Mouse (Mus musculus): ENCODE data around the gene Rapgef1. TPM values are rescaled to one million over a fixed set of nuclear protein-coding genes. Genes with fewer than 3 reads are reported as not detected.

Gene Rapgef1
- polyA plus RNA-seq, 1 experiment from 2014 or later, result 13.8 TPM

DNA sequence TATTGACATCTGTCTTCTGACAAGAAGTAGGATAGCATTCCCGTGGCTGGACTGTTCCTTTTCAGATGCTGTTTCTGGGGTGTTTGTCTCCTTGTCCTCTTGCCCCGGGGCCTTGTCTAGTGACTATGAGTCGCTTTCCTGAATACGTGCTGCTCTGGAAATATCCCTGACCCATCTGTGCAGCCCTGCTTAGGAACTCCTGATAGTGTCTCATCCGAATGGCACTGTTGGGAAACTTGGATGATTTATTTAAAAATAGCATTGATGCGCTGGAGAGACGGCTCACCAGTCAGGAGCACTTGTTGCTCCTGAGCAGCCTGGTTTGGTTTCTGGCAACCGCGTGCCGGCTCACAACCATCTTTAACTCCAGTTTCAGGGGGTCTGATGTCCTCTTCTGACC lies 1.6 kb downstream of the Rapgef1 start:
- Histone ChIP-seq H3K27ac (ENCODE audit: low read length) (no peak overlapping the region), H3K4me2 (replicated peaks; ENCODE audit: low read depth, low read length) (peak overlapping the region; percentile 60), H3K9ac (replicated peaks; ENCODE audit: low read depth, low read length) (no peak overlapping the region), H3K4me1 (ENCODE audit: control insufficient read depth, insufficient read depth, low read length) (peaks cover 16% of the 10 kb centered on the region), H3K4me3 (ENCODE audit: low read depth, low read length) (peak overlapping the region; percentile 71), H3K9me3 (ENCODE audit: control insufficient read depth, low read depth, low read length) (no peaks in the 10 kb centered on the region), H3K36me3 (ENCODE audit: control insufficient read depth, insufficient read depth, low read length) (no peaks in the 10 kb centered on the region), H3K27me3 (ENCODE audit: control insufficient read depth, insufficient read depth, low read length) (no peaks in the 10 kb centered on the region)
- WGBS, result 65% methylated on average over 10 of the region's 10 CpGs
- ATAC-seq (ENCODE audit: insufficient number of reproducible peaks, insufficient read depth, low FRiP score, low read depth), result no peak

DNA sequence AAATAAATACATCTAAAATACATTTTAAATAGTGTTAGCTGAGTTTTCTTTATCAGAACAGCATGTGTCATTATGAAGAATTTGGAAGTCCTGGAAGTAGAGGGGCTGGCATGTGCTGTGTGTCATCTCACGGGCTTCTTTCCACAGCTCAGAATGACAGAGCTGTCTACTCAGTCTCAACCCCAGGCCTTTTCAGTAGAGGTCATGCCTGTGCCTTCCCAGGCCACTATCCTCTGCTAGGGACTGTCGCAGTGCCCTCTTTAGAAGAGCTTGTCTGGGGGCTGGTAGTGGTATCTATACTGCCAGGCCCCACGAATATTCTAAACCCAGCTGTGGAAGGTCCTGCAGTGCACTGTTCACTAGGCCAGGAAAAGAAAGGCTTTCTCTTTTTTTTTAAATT lies 2.1 kb downstream of the Rapgef1 start:
- no peak overlapping the region for H3K9ac ChIP-seq (replicated peaks; ENCODE audit: low read depth, low read length)

DNA sequence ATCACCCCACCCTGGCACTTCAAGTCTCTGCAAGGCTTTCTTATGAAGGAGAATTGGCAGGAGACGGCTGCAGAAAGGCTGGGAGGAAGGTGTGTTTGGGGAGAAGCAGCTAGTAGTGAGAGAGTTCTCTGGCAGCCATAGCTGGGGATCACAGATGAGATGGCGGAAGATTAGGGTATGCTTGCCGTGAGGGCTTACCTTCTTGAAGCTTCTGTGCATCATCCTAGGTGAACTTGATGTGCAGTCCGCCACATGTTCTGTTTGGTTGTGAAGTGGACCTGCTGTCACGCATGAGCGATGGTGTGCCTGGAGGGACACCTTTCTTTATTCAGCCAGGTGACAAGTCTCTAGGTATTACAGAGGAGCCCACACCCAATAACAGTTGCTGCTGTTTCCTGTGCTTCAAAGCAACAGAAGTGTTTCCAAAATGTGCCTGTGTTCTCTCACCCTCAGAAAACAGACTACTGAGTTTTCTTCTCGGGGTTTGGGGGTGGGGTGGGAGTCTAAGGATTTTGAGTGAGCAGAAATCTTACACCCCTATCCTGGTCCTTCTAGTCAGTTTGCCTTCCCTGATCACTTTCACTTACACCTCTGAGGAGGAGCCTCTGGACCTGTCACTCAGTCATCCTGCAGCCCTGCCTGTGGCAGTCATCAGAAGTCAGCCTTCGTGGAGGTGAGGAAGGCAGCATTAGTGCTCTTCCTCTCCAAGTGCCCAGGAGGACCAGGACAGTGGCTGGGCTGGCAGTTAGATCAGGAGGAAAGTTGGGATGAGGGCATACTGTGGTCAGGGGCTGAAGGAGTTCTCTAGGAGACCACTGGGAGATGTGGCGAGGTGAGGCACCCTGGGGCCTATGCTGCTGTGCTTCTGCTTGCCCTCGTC lies 2.8 kb downstream of the Rapgef1 start:
- ATAC-seq (ENCODE audit: insufficient number of reproducible peaks, insufficient read depth, low FRiP score, low read depth), result no peak
- Histone ChIP-seq H3K9ac (replicated peaks; ENCODE audit: low read depth, low read length) (no peak overlapping the region), H3K36me3 (ENCODE audit: control insufficient read depth, insufficient read depth, low read length) (no peaks in the 10 kb centered on the region), H3K27me3 (ENCODE audit: control insufficient read depth, insufficient read depth, low read length) (no peaks in the 10 kb centered on the region), H3K27ac (ENCODE audit: low read length) (no peak overlapping the region), H3K9me3 (ENCODE audit: control insufficient read depth, low read depth, low read length) (no peaks in the 10 kb centered on the region), H3K4me1 (ENCODE audit: control insufficient read depth, insufficient read depth, low read length) (peaks cover 16% of the 10 kb centered on the region), H3K4me2 (replicated peaks; ENCODE audit: low read depth, low read length) (no peak overlapping the region), H3K4me3 (ENCODE audit: low read depth, low read length) (no peak overlapping the region)
- 81% methylated on average over 10 of the region's 10 CpGs for WGBS

More for the DNA sequence above, 2.1 kb downstream of the Rapgef1 start:
- Histone ChIP-seq H3K4me2 (replicated peaks; ENCODE audit: low read depth, low read length) (peak overlapping the region; percentile 60; the same call in 1 of the 2 replicates), H3K4me1 (ENCODE audit: control insufficient read depth, insufficient read depth, low read length) (peaks cover 16% of the 10 kb centered on the region), H3K27me3 (ENCODE audit: control insufficient read depth, insufficient read depth, low read length) (no peaks in the 10 kb centered on the region), H3K27ac (ENCODE audit: low read length) (no peak overlapping the region), H3K9me3 (ENCODE audit: control insufficient read depth, low read depth, low read length) (no peaks in the 10 kb centered on the region), H3K4me3 (ENCODE audit: low read depth, low read length) (no peak overlapping the region), H3K36me3 (ENCODE audit: control insufficient read depth, insufficient read depth, low read length) (no peaks in the 10 kb centered on the region)
- 75% methylated on average over 3 of the region's 3 CpGs for WGBS
- ATAC-seq (ENCODE audit: insufficient number of reproducible peaks, insufficient read depth, low FRiP score, low read depth), result no peak

DNA sequence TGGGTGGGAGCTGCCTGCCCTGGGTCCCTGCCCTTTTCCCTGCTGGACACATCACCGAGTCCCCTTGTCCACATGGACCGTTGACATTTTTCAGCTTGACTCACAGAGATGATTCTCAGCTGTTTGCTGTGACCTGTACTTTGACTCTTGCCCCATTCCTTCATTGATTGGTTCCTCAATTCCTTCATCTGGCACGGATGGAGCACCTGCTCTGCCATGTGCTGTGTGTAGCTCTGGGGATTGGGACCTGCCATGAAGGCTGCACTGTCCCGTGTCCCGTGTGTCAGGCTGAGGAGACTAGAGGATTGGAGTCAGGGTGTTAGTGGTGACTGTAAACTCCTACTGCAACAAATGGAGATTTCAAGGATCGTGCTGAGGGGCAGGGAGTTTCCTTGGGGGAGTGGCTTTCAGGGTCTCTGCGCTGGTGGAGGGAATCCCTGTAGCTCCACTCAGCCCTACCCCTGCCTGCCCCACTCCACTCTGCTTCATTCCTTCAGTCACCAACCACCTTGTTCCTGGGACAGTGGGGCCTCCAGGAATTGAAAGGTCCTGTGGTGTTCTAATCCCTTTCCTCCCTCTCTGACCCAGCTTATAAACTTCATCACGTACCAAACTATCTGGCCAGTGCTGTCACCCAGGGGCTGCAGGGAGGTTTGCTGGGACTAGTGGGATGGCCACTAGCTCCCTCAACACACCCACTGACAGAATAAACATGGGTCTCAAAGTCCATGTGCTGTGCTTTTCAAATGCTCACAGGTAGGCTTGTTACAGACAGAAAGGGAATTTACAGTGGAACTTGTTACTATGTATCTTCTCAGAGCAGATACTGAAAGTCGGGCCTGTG lies 3.9 kb downstream of the Rapgef1 start:
- 51% methylated on average over 9 of the region's 9 CpGs for WGBS
- no peak; the same call in 1 of the 2 replicates for ATAC-seq (ENCODE audit: insufficient number of reproducible peaks, insufficient read depth, low FRiP score, low read depth)
- H3K27ac ChIP-seq (ENCODE audit: low read length), result no peak overlapping the region; the same call in 1 of the 2 replicates

DNA sequence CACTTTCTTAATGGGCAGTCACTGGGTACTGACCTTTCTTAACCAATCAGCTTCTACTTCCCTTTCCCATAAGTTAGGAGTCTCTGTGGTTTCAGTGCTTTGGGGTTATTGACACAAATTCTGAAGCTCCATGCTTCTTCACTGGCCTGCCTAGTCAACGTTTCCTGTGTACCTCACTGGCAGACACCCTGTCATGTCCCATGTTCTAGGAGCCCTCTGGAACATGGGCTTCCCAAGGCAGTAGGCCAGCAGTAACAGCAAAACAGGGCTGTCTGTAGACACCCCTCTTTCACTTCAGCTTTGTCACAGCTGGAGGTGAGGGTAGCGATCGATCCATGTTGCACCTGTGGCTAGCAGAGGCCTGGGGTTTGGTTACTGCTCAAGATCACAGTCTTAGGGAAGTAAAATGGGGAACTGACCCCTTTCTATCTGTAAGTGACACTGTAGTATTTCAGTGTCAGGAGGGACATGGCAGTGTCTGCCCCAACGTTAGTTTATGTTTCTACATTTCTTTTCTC lies 4.6 kb downstream of the Rapgef1 start:
- no peak for ATAC-seq (ENCODE audit: insufficient number of reproducible peaks, insufficient read depth, low FRiP score, low read depth)
- H3K27ac ChIP-seq (ENCODE audit: low read length), result 0 out of 2 replicates have a peak overlapping the region, but pooled peaks have one; percentile 39
- no peak overlapping the region for H3K9ac ChIP-seq (replicated peaks; ENCODE audit: low read depth, low read length)
- H3K4me2 ChIP-seq (replicated peaks; ENCODE audit: low read depth, low read length), result no peak overlapping the region
- no peak overlapping the region for H3K4me3 ChIP-seq (ENCODE audit: low read depth, low read length)
- H3K4me1 ChIP-seq (ENCODE audit: control insufficient read depth, insufficient read depth, low read length), result peaks cover 16% of the 10 kb centered on the region
- H3K9me3 ChIP-seq (ENCODE audit: control insufficient read depth, low read depth, low read length), result no peaks in the 10 kb centered on the region
- WGBS, result 73% methylated on average over 4 of the region's 4 CpGs
- H3K27me3 ChIP-seq (ENCODE audit: control insufficient read depth, insufficient read depth, low read length), result no peaks in the 10 kb centered on the region
- H3K36me3 ChIP-seq (ENCODE audit: control insufficient read depth, insufficient read depth, low read length), result no peaks in the 10 kb centered on the region

More for the DNA sequence above, 3.9 kb downstream of the Rapgef1 start:
- Histone ChIP-seq H3K36me3 (ENCODE audit: control insufficient read depth, insufficient read depth, low read length) (no peaks in the 10 kb centered on the region), H3K9me3 (ENCODE audit: control insufficient read depth, low read depth, low read length) (no peaks in the 10 kb centered on the region), H3K4me3 (ENCODE audit: low read depth, low read length) (no peak overlapping the region), H3K4me2 (replicated peaks; ENCODE audit: low read depth, low read length) (no peak overlapping the region), H3K27me3 (ENCODE audit: control insufficient read depth, insufficient read depth, low read length) (no peaks in the 10 kb centered on the region), H3K4me1 (ENCODE audit: control insufficient read depth, insufficient read depth, low read length) (peaks cover 16% of the 10 kb centered on the region), H3K9ac (replicated peaks; ENCODE audit: low read depth, low read length) (no peak overlapping the region)

DNA sequence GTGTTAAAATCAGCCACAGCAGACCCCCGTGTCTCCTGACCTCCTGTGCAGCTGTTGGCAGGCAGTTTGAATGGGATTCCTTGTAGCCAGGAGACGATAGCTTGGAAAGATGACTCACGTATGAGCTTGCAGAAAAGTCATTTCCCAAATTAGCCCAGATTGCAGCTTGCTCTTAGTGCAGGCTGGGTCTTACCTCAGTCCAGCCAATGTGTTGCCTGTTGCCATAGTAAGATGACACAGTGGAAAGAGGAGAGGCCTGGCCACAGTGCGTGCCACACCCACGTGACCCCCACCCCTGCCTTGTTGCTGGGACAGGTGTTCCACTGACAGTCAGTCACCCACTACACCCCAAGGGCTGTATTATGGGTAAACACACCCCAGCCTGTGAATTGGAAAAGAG lies 5.2 kb downstream of the Rapgef1 start:
- no peaks in the 10 kb centered on the region for H3K9me3 ChIP-seq (ENCODE audit: control insufficient read depth, low read depth, low read length)
- H3K4me2 ChIP-seq (replicated peaks; ENCODE audit: low read depth, low read length), result no peak overlapping the region
- 60% methylated on average over 5 of the region's 5 CpGs for WGBS
- ATAC-seq (ENCODE audit: insufficient number of reproducible peaks, insufficient read depth, low FRiP score, low read depth), result no peak
- no peaks in the 10 kb centered on the region for H3K27me3 ChIP-seq (ENCODE audit: control insufficient read depth, insufficient read depth, low read length)
- H3K4me3 ChIP-seq (ENCODE audit: low read depth, low read length), result no peak overlapping the region
- H3K9ac ChIP-seq (replicated peaks; ENCODE audit: low read depth, low read length), result no peak overlapping the region
- peaks cover 16% of the 10 kb centered on the region for H3K4me1 ChIP-seq (ENCODE audit: control insufficient read depth, insufficient read depth, low read length)
- no peak overlapping the region for H3K27ac ChIP-seq (ENCODE audit: low read length)
- H3K36me3 ChIP-seq (ENCODE audit: control insufficient read depth, insufficient read depth, low read length), result no peaks in the 10 kb centered on the region

DNA sequence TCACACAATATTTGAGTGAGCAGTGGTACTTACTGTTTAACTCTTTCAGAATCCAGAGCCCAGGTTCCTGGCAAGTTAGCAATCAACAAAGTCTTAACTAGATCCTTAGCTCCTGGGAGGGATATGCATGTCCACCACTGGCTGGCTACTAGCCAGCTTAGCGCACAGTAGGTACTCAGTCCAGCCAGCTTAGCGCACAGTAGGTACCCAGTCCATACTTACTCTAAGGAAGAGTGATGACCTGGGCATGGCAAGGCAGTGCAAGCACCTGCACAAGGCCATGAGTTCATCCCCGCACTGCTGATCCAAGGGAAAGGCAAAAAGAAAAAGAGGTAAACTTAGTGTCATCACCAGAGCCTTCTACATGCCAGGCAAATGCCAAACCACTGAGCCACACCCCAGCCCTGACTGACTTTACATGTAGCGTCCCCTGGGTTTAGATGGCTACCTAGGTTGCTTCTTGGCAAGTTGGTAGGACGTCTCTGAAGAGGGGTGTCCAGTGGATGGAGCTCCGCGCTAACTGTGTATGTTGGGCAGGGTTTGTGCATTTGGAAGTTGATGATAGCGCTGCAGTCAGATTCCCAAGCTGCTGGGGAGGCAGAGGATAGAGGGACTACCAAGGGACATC lies 6.2 kb downstream of the Rapgef1 start:
- Histone ChIP-seq H3K36me3 (ENCODE audit: control insufficient read depth, insufficient read depth, low read length) (no peaks in the 10 kb centered on the region), H3K4me2 (replicated peaks; ENCODE audit: low read depth, low read length) (no peak overlapping the region), H3K4me1 (ENCODE audit: control insufficient read depth, insufficient read depth, low read length) (peaks cover 13% of the 10 kb centered on the region), H3K4me3 (ENCODE audit: low read depth, low read length) (no peak overlapping the region), H3K9me3 (ENCODE audit: control insufficient read depth, low read depth, low read length) (no peaks in the 10 kb centered on the region), H3K9ac (replicated peaks; ENCODE audit: low read depth, low read length) (no peak overlapping the region), H3K27ac (ENCODE audit: low read length) (no peak overlapping the region), H3K27me3 (ENCODE audit: control insufficient read depth, insufficient read depth, low read length) (no peaks in the 10 kb centered on the region)
- no peak for ATAC-seq (ENCODE audit: insufficient number of reproducible peaks, insufficient read depth, low FRiP score, low read depth)
- 95% methylated on average over 8 of the region's 8 CpGs for WGBS

DNA sequence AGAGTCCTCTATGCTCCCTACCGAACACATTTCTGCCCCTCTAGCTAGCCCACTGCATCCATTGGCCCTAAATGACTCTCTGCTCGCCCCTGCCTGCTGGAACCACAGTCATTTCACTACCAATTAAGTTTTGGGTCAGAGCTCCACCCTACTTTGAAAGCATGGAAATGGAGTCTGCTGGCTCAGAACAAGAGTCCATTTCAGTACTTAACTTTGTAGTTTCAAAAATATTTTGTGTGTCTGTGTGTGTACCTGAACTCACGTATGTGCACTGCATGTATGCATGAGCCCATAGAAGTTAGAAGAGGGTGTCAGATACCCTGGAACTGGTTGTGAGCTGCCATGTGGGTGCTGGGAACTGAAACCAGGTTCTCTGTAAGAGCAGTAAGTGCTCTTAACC lies 7.8 kb downstream of the Rapgef1 start:
- ATAC-seq (ENCODE audit: insufficient number of reproducible peaks, insufficient read depth, low FRiP score, low read depth), result no peak
- Histone ChIP-seq H3K27me3 (ENCODE audit: control insufficient read depth, insufficient read depth, low read length) (no peaks in the 10 kb centered on the region), H3K9ac (replicated peaks; ENCODE audit: low read depth, low read length) (no peak overlapping the region), H3K27ac (ENCODE audit: low read length) (no peak overlapping the region), H3K9me3 (ENCODE audit: control insufficient read depth, low read depth, low read length) (no peaks in the 10 kb centered on the region), H3K4me1 (ENCODE audit: control insufficient read depth, insufficient read depth, low read length) (peaks cover 5% of the 10 kb centered on the region; the same call in 1 of the 2 replicates), H3K4me3 (ENCODE audit: low read depth, low read length) (no peak overlapping the region), H3K4me2 (replicated peaks; ENCODE audit: low read depth, low read length) (no peak overlapping the region), H3K36me3 (ENCODE audit: control insufficient read depth, insufficient read depth, low read length) (no peaks in the 10 kb centered on the region)
- WGBS, result 92% methylated on average over 3 of the region's 3 CpGs
